Mouse (Mus musculus): ENCODE measurements around the gene Aida. TPM values are rescaled to one million over a fixed set of nuclear protein-coding genes. Genes with fewer than 3 reads are reported as not detected.

Aida gene
- polyA plus RNA-seq (2015; fragmentation: Nextera tagmentation; extraction: Ambion mirVana) = 62.9 and 67.2 TPM in 2 replicates

DNA sequence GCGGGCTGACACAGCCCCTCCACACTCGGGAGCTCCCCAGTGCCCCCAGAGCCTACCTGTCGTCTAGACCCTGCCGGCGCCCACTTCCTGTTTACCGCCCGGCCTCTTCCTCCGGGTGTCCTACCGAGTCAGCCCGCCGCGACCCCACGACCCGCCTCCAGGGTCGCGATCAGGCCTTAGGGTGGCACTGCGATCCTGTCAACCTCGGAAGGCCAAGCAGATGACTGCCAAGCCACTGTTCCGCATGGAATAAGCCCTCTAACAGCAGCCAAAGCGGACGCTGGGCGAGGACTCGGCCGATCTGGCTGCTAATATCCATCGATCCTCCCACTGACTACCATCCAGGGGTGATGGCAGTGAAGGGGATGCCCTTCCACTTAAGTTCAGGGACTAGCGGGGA is at the start of gene Aida:
Aida (plus strand) TSS at position 126 of the 400 bp plus-strand sequence.
- Histone ChIP-seq H3K27me3 (no peaks in the 10 kb centered on the region), H3K36me3 (peaks cover 23% of the 10 kb centered on the region), H3K4me1 (0 out of 2 replicates have a peak, but pooled peaks cover 3% of the 10 kb centered on the region), H3K4me3 (peak within 1 kb of the TSS; percentile 52), H3K9ac (peak within 1 kb of the TSS; percentile 68), H3K9me3 (no peaks in the 10 kb centered on the region), H3K27ac (peak within 1 kb of the TSS; percentile 23; the same call in 1 of the 2 replicates), H3K4me2 (replicated peaks) (peak within 1 kb of the TSS; percentile 64)
- WGBS = under 1% methylated on average over 26 of the region's 26 CpGs
- no peak for ATAC-seq (ENCODE audit: low FRiP score, low read depth)

DNA sequence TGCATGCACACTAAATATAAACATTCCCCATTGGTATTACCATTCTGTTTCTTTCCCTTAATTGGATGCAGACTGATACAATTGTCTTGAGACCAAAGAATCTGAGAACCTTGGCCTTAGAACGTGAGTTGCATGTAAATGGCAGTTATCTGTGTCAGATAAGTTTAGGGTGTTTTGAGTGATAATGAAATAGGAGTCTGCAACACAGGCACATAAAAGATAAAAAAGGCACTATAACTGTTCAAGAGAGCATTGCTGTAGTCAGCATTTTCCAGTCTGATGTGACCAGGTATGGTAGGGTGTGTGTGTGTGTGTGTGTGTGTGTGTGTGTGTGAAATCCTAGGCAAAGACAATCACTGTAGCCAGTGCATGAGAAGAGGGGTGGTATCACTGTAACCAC is 48.2 kb upstream of the Aida start:
- Histone ChIP-seq H3K9ac (no peak overlapping the region), H3K4me2 (replicated peaks) (no peak overlapping the region), H3K4me1 (peaks cover 11% of the 10 kb centered on the region), H3K27ac (no peak overlapping the region), H3K4me3 (no peak overlapping the region), H3K36me3 (no peaks in the 10 kb centered on the region), H3K27me3 (no peaks in the 10 kb centered on the region), H3K9me3 (0 out of 2 replicates have a peak, but pooled peaks cover 9% of the 10 kb centered on the region)
- 26% methylated on average over 1 of the region's 1 CpGs for WGBS
- no peak for ATAC-seq (ENCODE audit: low FRiP score, low read depth)

DNA sequence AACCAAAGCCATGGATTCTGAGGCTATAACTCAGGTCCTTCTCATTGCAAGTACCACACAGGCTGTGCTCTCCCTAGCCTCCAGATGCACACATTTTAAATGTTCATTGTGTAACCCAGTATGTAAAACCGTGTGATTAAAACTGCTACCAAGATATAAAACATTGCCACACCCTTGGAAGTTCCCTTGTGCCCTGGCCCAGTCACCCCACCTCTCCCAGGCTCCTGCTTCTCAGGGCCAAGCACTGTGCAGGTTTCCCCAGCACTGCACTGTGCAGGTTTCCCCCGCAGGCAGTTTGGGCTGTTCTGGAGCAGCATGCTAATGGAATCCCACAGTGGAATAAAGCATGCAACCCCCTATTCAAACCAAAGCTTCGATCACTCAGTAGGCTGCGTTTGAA is 45.8 kb upstream of the Aida start:
- no peak overlapping the region for H3K4me2 ChIP-seq (replicated peaks)
- no peaks in the 10 kb centered on the region for H3K27me3 ChIP-seq
- no peak overlapping the region for H3K27ac ChIP-seq
- H3K4me1 ChIP-seq = peaks cover 11% of the 10 kb centered on the region
- H3K4me3 ChIP-seq = no peak overlapping the region
- H3K36me3 ChIP-seq = no peaks in the 10 kb centered on the region
- no peaks in the 10 kb centered on the region for H3K9me3 ChIP-seq
- no peak for ATAC-seq (ENCODE audit: low FRiP score, low read depth)
- no peak overlapping the region for H3K9ac ChIP-seq
- 61% methylated on average over 4 of the region's 4 CpGs for WGBS

GRCm38 (mm10) chr1:183251818-183252217 is 44.6 kb upstream of the Aida start:
- Histone ChIP-seq H3K9ac (no peak overlapping the region), H3K4me1 (peaks cover 11% of the 10 kb centered on the region), H3K4me2 (replicated peaks) (no peak overlapping the region), H3K4me3 (no peak overlapping the region), H3K36me3 (no peaks in the 10 kb centered on the region), H3K27me3 (no peaks in the 10 kb centered on the region), H3K9me3 (no peaks in the 10 kb centered on the region), H3K27ac (no peak overlapping the region)
- no peak for ATAC-seq (ENCODE audit: low FRiP score, low read depth)
- WGBS = 84% methylated on average over 2 of the region's 2 CpGs

DNA sequence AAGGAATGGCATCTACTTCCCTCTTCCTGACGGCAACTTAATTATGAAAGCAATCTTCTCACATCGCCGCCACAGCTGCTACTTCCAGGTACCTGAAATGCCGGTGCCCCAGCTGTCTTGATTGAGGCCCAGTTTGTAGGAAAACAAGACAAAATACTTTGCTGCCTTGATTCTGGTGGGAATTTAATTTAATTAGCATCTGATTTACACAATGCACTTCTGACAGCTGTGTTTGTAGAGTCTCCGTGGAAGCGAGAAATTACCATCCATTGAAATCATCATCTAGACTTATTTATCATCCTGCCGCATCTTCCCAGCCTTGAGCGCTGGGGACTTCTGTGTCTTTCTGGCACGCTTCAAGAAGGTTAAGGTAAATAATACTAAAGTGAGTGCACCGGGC is 43.8 kb upstream of the Aida start:
- Histone ChIP-seq H3K9ac (no peak overlapping the region), H3K9me3 (no peaks in the 10 kb centered on the region), H3K36me3 (no peaks in the 10 kb centered on the region), H3K27ac (no peak overlapping the region), H3K4me2 (replicated peaks) (no peak overlapping the region), H3K27me3 (no peaks in the 10 kb centered on the region), H3K4me3 (no peak overlapping the region), H3K4me1 (peaks cover 11% of the 10 kb centered on the region)
- WGBS = 55% methylated on average over 10 of the region's 10 CpGs
- ATAC-seq (ENCODE audit: low FRiP score, low read depth) = no peak

DNA sequence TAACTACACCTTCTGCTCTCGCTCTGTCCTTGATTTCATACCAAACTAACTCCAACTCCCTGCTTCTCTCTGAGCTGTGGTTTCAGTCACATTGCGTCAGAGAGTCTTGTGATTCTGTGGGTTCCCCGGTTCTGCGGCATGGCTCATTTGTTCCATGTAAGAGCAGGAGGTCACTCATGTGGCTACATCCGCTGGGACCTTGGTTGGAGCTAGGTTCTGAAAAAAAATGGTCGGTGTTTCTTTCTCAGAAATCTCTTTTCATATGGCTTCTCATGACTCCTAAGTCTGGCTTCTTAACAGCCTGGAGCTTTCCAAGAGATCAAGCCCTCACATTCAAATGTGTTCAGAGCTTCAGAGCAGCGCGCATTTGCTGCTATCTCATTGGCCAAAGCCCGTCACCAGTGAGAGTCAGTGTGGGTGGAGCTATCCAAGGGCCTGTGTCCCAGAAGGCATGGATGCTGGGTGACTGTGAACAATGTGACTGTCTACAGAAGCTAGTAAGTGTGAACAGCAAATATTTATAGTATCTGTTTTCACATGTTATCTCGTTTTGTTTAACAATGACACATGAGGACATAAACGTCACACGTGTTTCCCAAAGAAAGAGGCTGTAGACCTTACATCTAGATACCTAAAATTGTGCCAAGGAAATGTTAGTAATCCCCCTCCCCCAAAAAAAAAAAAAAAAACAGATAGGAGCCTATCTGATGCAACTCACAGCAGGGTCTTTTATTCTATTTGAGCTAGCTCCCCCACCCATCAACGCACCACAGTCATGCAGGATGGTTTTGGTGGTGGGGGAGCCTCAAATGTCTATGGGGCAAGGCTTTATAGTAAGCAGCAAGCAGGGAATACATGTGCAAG is 32.0 kb upstream of the Aida start:
- no peak overlapping the region for H3K9ac ChIP-seq
- WGBS = 80% methylated on average over 13 of the region's 13 CpGs
- H3K36me3 ChIP-seq = no peaks in the 10 kb centered on the region
- H3K27me3 ChIP-seq = no peaks in the 10 kb centered on the region
- no peak overlapping the region for H3K27ac ChIP-seq
- ATAC-seq (ENCODE audit: low FRiP score, low read depth) = no peak
- no peak overlapping the region for H3K4me3 ChIP-seq
- H3K4me1 ChIP-seq = peaks cover 8% of the 10 kb centered on the region; the same call in 1 of the 2 replicates
- H3K4me2 ChIP-seq (replicated peaks) = no peak overlapping the region
- H3K9me3 ChIP-seq = no peaks in the 10 kb centered on the region

DNA sequence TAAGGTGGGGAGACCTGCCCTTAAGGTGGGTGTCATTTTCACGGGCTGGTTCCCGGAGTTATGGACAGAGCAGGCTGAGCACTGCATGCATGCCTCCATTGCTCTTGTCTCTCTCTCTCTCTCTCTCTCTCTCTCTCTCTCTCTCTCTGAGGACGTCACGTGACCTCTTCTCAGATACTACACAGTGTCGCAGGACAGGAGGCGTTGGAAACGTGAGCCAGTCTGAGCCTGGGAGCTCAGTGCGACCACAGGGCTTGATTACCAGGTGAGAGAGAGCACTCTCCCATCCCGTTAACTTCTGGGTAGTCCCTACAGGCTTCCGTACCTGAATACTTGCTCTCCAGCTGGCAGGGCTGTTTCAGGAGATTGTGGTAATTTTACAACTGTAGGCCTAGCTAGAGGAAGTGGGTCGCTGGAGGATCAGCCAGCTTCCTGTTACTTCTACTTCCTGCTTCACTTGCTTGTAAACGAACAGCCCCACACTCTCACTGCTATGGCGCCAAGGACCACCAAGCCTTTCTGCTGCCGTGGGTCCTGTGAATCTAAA is 30.4 kb upstream of the Aida start:
- H3K9ac ChIP-seq = no peak overlapping the region
- no peak for ATAC-seq (ENCODE audit: low FRiP score, low read depth)
- H3K9me3 ChIP-seq = no peaks in the 10 kb centered on the region
- H3K4me1 ChIP-seq = peaks cover 8% of the 10 kb centered on the region; the same call in 1 of the 2 replicates
- H3K4me2 ChIP-seq (replicated peaks) = no peak overlapping the region; the same call in 1 of the 2 replicates
- 50% methylated on average over 14 of the region's 14 CpGs for WGBS
- H3K36me3 ChIP-seq = no peaks in the 10 kb centered on the region
- no peak overlapping the region for H3K27ac ChIP-seq
- no peak overlapping the region for H3K4me3 ChIP-seq
- no peaks in the 10 kb centered on the region for H3K27me3 ChIP-seq

DNA sequence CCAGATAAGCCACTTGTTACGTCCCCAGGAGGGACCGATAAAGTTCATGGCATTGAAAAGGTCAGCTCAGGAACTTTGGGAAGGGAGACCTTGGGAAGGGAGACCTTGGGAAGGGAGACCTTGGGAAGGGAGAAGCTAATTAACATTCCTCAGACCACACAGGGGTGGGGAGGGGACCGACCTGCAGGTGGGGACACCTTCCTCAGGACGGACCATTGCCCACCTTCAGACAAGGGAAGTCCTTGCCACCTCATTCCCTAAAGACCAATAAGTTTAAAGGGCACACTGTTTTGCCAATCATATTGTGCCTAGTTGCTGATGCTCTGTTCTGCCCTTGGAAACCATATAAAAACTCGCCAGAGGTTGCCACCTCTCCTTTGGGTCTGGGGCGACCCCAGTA is 28.7 kb upstream of the Aida start:
- WGBS = 76% methylated on average over 6 of the region's 6 CpGs

GRCm38 (mm10) chr1:183272867-183273818 is 23.2 kb upstream of the Aida start:
- H3K9me3 ChIP-seq = no peaks in the 10 kb centered on the region
- H3K27me3 ChIP-seq = no peaks in the 10 kb centered on the region
- no peak overlapping the region for H3K4me2 ChIP-seq (replicated peaks)
- H3K27ac ChIP-seq = no peak overlapping the region
- no peak overlapping the region for H3K4me3 ChIP-seq
- no peak for ATAC-seq (ENCODE audit: low FRiP score, low read depth)
- H3K9ac ChIP-seq = no peak overlapping the region
- WGBS = 56% methylated on average over 10 of the region's 10 CpGs
- H3K4me1 ChIP-seq = no peaks in the 10 kb centered on the region
- H3K36me3 ChIP-seq = peaks cover 15% of the 10 kb centered on the region

More for the DNA sequence above, 28.7 kb upstream of the Aida start:
- H3K9ac ChIP-seq = no peak overlapping the region
- H3K4me2 ChIP-seq (replicated peaks) = no peak overlapping the region
- no peak overlapping the region for H3K4me3 ChIP-seq
- H3K4me1 ChIP-seq = peaks cover 8% of the 10 kb centered on the region; the same call in 1 of the 2 replicates
- no peaks in the 10 kb centered on the region for H3K9me3 ChIP-seq
- ATAC-seq (ENCODE audit: low FRiP score, low read depth) = no peak
- no peaks in the 10 kb centered on the region for H3K36me3 ChIP-seq
- H3K27ac ChIP-seq = no peak overlapping the region
- H3K27me3 ChIP-seq = no peaks in the 10 kb centered on the region

DNA sequence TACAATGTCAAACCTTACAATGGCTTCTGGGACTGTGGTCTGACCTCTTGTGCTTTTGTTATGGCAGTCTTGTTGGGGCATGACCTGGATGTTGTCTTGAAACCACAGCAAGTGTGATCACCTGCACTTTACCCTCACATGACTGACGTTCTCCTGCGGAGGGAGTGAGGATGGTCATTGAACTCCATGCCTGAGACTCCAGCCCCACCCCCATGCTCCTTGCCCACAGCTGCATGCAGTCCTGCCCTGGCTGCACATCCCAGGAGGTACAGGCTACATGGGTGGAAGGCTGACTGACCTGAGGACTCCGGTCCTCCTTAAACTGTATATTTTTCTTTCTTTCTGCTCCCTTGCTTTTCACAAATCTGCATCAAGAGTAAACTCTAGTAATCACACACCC is 22.0 kb upstream of the Aida start:
- no peak for ATAC-seq (ENCODE audit: low FRiP score, low read depth)
- Histone ChIP-seq H3K9me3 (no peaks in the 10 kb centered on the region), H3K27me3 (no peaks in the 10 kb centered on the region), H3K36me3 (peaks cover 26% of the 10 kb centered on the region), H3K27ac (no peak overlapping the region), H3K9ac (no peak overlapping the region), H3K4me2 (replicated peaks) (no peak overlapping the region), H3K4me1 (no peaks in the 10 kb centered on the region), H3K4me3 (no peak overlapping the region)
- WGBS = 63% methylated on average over 3 of the region's 3 CpGs

DNA sequence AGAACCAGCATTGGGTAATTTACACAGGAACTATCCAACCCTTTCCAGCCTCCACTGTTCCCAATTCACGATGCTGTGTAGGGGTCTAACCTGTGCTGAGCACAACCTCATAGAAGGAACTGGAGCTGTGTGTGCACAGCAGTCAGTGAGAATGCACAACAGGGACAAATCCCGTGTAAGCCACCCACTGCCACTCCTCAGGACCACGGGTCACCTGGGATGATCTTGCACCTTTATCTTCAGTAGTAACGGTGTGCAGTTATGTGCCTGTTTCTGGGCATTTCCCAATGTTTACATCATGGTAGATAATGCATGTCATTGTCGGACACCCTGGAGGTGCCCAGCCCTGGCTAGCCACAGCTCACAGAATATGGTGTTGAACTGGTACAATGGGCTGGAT is 20.6 kb upstream of the Aida start:
- Histone ChIP-seq H3K4me3 (no peak overlapping the region), H3K27ac (no peak overlapping the region), H3K4me2 (replicated peaks) (no peak overlapping the region), H3K4me1 (no peaks in the 10 kb centered on the region), H3K36me3 (peaks cover 38% of the 10 kb centered on the region), H3K27me3 (no peaks in the 10 kb centered on the region), H3K9me3 (no peaks in the 10 kb centered on the region), H3K9ac (no peak overlapping the region)
- ATAC-seq (ENCODE audit: low FRiP score, low read depth) = no peak
- WGBS = 79% methylated on average over 5 of the region's 5 CpGs

DNA sequence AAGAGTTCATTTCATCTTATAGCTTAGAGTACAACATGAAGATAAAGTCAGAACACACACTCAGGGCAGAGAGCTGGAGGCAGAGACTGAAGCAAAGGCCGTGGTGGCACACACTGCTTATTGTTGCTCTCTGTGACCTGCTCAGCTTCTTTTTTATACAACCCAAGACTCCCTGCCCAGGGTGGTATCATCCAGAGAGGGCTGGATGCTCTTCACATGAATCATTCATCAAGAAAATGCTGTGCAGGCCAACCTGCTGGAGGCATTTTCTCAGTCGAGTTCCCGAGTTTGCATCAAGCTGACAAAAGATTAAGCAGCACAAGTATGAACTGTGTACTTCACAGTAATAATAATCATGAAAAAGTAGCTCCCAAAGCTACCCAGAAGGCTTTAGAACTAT is 8.0 kb upstream of the Aida start:
- H3K4me1 ChIP-seq = no peaks in the 10 kb centered on the region
- peaks cover 84% of the 10 kb centered on the region for H3K36me3 ChIP-seq
- H3K9me3 ChIP-seq = no peaks in the 10 kb centered on the region
- ATAC-seq (ENCODE audit: low FRiP score, low read depth) = no peak
- H3K4me2 ChIP-seq (replicated peaks) = no peak overlapping the region
- WGBS = 90% methylated on average over 3 of the region's 3 CpGs
- H3K27me3 ChIP-seq = no peaks in the 10 kb centered on the region
- H3K9ac ChIP-seq = no peak overlapping the region
- H3K27ac ChIP-seq = no peak overlapping the region
- no peak overlapping the region for H3K4me3 ChIP-seq

All from limb, embryonic 13.5 days (tissue).